Mouse (Mus musculus) spleen, postnatal 10 days (tissue): ENCODE results near the gene Nudt4.

ENCODE experiments used
- DNase-seq, 2 experiments: peaks; one replicate each; pipeline ENCODE4 v3.0.0; 2021 to 2022; ENCODE audit warnings: low spot score in 2 of 2

Nudt4 gene

DNA sequence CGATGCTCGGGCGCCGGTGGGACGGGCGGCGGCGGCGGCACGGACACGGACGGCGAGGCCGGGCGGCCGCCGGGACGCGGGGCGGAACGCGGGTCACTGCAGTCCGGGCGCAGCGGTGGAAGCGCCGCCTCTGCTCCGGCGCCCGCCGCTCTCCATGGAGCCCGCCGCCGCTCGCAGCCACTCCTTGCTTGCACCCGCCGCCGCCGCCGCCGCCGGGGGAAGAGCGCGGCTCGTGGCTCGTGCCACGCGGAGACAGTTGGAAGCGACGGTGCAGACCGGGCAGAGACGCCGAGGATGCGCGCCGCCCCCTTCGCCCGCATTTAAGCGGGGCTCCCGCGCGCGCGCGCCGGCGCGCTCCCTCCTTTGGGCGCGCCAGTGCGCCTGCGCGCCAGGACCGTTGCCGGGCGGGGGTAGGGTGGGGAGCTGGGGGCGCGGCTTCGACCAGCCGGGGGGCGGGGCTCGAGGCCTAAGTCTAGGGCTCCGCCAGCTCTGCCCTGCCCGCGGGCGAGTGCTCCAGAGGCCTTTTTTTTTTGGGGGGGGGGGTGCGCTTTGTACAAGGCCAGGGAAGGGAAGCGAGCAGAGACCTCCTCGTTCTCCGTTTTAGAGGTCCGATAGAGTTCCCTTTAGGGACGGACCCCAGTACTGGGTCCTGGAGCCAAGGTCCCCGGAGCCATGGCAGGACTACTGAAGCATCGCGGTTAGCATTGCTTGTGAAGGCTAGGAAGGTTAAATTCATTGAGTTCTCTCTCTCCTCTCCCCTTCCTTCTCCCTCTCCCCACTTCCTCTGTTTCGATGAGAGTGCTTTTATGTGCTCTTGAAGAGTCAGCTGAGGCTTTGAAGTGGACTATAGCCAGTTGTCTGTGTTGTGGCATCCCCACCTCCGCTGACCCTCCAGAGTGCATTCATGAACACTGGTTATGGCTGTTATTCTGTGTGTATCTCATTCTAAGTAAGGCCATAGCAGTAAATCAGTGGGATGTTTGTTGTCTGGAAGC, at the start of gene Nudt4:
Nudt4 (minus strand) TSS at position 296 of the 995 bp plus-strand sequence.
- DNase-seq = peak; percentile 82 to 95

DNA sequence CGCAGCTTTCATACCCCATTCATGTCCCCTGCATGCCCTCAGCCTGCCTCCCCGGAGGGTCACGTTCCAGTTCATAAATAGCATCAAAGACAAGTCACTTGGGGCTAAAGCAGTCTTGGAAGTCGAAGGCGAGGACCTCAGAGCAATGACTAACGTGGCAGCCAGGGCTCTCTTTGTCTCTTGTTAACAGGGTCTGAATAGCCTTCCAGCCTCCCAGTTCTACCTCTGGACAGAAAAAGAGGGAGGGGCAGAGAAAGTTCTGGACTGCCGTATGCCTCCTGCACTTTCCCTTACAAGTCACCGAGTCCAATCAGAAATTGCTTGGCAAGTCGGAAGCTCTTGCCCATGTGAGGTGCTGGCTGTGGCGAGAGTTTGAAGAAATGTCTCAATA, 47.4 kb upstream of the Nudt4 start:
- DNase-seq = no peak

DNA sequence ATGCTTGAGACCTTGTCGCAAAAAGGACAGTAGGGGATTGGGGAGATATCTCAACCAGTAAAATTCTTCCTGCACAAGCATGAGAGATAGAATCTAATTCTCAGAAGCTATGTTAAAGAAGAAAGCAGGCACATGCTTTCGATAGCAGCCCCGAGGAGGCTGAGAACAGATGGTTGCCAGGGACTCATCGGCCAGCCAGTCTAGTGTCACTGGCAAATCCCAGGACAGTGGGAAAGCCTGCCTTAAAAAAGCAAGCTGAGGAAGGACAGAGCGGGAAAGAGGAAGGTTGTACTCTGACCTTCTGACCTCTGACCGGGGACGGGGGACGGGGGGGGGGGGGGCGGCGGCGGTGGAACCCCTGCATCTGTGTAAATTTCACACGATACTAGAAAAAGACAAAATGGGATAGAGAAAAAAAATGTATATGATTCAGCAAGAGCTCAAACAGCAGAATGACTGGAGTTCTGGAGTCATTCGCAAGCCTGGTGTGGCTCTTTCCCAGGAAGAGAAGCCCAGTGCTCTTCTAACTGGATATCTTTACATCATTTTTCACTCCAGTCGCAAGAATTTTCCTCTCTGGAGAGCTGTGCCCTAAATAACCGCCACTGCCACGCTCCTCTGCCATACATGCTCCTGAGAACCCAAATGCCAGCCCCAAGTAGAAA, 46.9 kb upstream of the Nudt4 start:
- DNase-seq = no peak

DNA sequence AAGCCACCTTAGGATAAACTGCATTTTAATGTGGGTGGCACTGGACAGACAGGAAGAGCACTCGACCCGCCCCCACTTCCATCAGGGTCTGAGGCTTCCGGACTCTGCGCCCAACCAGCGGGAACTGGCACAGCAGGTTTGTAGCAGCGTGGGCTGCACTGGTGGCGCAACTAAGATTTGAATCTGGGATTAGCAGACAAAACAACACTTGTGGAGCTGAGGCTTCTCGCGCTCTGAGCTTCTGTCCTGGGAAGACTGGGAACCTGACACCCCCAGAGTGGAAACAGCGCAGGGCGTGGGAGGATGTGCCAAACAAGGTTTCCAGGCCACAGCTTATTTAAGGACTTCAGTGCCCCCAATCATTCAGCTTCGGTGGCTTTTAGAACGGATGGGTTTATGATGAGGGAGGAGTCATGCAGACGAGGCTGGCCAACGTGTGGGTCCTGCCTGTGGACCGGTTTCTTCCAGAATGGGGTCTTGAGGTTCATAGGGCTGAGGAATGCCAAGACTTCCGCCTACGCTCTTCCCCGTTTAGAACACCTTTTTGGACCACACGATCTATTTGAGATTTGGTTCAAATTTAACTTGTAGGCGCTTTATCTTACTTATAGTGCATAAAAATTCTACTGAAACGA, 41.1 kb upstream of the Nudt4 start:
- DNase-seq = no peak

DNA sequence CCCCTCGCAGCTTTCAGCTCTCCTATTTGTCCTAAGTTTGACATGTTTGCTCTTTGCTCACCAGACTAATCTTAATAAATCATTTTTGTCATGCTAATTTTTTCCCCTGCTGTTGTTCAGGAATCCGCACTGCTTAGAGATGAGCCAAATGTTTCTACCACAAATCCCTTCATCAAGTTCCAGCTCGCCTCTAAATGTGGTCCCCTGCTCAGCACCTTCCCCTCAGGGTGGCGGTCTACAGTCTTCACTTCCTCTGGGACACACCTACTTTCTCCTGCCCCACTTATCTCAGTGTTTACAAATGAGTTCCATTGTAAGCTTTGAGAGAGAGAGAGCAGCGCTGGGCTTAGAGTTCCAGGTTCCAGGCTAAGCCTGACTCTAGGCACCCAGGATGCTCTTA, 36.6 kb upstream of the Nudt4 start:
- no peak for DNase-seq

DNA sequence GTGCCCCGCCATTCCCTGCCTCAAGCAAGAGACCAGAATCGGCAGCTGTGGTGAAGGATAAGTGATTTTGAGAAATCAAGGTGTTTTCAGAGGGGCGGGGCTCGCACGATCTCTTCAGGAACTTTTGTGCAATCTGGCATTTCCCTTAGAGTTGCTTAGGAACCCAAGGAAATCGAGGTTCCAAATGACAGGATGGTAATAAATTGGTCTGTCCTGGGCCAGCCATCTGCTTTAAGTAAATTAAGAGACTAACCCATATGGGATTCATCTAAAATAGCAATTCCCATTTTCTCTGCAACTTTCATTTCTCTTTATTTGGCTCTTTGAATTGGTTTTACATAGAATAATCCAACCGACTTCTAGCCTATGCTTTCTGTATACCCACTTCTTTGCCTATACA, 35.8 kb upstream of the Nudt4 start:
- no peak for DNase-seq

DNA sequence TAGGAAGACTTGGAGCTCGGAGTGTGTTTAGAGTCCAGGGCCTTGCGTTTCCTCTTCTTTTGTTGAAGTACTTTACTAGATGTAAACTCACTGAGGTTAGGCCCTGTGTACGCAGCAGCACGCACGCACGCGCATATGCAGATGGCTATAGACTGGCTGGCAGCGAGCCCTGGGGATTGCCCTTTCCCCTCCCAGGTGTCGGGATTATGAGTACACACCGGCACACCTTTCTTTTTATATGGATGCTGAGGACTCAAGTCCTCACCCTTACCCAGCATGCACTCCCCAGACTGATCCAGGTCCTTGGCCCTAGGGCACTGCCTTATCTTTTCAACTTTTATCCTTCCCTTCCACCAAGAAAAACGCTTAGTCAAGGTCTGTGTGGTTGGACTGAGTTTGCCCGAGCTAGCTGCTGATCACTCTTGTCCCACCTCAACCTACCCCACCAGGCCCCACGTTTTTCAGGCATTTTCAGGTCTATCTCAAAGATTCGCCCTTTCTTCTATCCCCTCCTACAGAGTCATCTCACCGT, 34.2 kb upstream of the Nudt4 start:
- no peak for DNase-seq

DNA sequence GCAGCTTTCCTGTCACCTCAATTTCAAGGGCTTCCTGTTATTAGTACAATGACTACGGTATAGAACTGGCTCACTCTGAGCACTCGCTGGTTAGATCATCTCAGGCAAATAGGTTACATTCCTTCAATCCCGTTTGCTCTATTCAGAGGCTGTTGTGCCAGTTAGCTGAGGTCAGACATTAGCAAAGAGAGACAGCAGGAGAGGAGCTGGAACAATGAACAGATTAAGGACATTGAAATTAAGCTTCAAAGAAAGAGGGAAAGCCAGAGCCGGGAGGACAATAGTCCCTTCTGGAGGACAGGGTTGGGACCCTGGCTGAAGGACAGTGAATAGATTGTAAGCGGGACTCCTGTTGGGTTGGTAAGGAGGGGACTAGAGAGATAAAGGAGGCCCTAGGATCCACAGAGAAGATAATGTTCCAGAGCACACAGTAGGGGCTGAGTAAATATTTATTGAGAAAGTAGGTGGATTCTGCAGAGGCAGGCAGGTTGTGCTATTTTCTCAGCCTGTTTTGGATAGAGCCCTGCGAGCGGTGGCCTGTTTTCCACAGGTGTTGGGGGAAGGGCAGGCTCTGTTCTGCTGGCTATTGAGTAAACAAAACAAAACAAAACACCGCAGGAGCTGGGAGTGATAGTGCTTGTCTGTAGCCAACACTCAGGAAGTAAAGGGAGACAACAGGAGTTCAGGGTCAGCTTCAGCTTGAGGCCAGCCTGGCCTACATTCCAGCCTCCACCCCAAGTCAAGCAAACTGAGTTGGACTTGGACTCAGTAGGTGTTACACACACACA, 32.1 kb upstream of the Nudt4 start:
- DNase-seq = no peak

DNA sequence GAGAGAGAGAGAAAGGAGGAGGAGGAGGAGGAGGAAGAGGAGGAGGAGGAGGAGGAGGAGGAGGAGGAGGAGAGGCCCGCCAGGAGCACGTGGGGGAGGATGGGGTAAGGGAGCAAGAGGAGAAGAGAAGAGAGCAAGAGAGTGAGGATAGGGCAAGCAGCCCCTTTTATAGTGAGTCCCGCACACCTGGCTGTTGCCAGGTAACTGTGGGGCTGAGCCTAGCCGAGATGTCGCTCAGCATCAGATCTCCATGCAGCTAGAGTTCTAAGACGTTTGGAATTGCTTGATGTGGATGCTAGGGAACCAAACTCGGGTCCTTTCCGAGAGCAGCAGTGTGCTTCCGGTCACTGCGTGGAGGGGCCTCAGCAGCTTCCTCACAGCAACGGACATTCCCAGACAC, 30.5 kb upstream of the Nudt4 start:
- DNase-seq = no peak

DNA sequence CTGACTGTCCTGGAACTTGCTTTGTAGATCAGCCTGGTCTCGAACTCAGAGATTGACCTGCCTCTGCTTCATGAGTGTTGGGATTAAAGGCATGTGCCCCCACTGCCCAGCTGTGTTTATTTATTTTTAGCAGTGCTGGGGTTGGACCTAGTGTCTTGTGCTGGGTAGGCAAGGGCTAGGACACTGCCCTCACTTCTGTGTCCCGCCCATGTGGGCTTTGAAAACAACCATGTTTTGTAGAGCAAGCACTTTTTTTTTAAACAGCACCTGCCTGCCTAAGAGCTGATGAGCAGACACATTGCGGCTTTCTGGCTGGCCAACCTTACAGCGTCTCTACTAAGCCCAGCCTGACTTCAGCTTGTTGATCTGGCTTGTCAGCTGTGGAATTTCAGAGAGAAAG, 27.3 kb upstream of the Nudt4 start:
- no peak for DNase-seq

DNA sequence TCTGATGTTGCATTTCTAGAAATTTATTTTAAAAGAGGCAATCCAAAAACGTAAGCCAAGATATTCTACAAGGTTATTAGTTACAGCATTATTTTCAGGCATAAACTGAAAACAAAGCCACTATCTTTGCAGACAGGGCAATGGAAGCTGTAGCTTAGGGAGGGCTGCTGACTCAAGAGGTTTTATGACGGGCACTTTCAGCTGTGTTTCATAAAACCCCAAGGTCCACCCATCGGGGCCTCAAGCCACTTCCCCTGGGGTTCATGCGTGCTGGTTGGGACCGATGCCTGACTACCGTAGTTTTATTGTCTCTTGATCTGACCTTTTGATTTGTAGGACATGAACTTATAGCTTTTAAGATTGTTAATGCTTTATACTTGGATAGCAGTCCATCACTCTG, 26.2 kb upstream of the Nudt4 start:
- no peak for DNase-seq

DNA sequence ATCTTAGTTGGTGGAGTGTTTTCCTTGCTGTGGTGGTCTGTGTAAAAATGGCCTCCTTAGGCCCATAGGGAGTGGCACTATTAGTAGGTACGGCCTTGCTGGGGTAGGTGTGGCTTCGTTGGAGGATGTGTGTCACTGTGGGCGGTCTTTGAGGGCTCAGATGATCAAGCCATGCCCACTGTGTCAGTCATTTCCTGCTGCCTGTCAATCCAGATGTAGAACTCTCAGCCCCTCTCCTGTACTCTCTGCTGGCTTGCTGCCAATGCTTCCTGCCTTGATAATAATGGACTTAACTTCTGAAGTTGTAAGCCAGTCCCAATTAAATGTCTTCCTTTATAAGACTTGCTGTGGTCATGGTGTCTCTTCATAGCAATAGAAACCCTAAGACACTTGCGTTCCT, 25.2 kb upstream of the Nudt4 start:
- DNase-seq = no peak

DNA sequence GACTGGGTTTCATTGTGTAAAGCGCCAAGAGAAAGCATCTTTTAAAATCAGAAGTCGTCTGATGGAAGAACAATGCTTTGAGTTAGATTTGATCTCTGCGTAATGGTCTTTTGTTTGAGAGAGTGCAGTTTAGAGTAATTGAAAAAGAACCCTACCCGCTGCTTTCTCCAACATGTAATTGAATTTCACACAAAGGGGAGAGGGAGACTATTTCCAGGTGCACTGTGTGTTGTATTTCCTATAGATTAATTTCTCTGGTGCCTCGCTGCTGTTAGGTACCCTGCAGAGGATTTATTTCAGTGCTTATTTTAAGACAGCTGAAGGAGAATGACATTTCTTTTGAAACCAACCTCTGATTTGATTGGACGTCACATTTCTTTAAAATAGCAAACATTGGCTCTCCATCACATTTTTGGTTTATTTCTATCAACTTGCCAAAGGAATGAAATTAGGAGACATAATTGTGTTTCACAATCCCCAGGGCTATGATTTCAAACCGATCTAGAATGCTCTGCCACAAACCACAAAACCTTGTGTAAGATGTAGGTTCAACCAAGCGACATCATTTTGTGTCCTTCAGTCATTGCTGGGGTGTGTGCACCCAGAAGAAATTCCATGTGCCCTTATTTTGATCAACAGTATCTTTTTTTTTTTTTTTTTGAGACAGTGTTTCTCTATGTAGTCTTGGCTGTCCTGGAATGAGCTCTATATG, 23.7 kb upstream of the Nudt4 start:
- no peak for DNase-seq

DNA sequence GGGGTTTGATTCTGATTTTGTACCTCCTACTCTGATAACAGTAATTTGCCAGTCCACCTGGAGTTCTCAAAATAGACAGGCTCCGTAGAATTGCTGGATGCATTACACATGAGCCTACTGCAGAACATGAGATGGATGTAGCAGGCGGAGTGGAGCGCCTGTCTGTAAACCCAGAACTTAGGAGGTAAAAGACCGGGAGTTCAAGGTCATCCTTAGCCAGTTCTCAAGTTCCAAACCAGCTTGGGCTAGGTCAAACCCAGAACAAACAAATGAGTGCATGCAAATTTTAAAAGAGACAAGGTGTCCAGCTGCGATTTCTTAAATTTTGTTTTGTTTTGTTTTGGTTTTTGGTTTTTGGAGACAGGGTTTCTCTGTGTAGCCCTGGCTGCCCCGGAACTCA, 21.6 kb upstream of the Nudt4 start:
- no peak for DNase-seq

DNA sequence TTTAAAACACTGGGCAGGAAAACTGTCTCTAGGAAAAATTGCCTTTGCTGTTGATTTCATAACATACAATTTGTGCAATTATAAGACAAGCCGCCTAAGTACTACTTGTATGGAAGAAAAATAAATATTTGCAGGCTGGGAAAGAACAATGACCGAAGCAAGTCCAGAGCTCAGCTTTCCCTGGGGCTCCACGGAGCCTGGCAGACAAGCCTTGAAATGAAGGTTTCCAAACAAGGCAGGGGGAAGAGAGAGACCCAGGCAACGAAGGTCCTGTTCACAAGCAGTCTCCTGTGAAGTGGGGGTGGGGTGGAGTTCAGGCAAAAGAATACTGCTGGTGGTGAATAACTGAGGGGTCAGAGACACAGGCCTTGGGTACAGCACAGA, 13.6 kb upstream of the Nudt4 start:
- no peak for DNase-seq

DNA sequence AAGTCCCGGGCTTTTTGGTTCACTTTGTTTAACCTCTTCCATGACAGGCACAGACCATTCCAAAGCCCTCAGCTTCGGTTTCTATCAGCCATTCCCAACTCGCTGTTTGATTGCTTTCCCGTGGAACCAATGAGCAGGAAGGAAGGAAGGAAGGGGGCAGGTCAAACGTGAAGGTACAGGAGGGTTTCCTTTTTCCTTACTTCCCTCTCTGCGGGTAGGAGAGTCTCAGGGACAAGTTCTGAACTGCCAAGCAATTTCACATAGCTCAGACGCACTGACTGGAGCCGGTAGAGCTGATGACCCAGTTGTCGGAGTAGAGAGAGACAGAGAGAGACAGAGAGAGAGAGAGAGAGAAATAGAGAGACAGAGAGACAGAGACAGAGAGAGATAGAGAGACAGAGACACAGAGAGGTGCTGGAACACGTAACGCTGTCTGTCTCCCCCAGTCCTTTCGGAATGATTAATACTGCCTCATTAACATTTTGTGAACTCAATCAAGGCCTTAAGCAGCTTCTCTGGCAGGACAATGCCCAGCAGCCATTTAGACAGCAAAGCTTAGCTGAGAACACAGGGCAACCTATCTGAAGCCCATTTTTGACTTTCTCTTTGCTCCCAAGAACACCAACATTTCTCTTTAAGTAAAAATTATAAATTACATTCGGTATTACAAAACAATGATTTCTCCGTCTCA, 13.1 kb upstream of the Nudt4 start:
- DNase-seq = no peak

DNA sequence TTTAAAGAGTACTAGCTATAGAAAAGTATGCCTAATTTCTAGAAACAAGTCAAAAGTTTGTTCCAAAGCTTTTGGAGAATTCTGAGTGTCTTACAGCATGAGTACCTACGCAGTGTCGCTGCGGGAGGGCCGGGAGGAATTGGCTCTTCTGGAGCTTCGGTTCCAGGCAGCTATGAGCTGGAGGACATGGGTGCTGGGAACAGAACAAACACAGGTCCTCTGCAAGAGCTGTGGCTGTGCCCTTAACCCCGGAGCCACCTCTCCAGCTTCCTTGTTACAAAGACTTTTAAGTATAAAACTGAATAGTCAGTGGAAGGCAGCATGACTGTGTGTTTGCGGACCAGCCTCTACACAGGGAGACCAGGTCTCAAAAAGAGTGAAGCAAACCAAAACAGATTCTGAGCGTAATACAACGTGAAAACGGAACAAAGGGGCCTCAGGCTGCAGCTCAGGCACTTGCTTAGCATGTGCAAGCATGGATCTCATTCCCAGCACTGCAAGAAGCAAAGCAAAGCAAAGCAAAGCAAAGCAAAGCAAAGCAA, 12.0 kb upstream of the Nudt4 start:
- no peak for DNase-seq

DNA sequence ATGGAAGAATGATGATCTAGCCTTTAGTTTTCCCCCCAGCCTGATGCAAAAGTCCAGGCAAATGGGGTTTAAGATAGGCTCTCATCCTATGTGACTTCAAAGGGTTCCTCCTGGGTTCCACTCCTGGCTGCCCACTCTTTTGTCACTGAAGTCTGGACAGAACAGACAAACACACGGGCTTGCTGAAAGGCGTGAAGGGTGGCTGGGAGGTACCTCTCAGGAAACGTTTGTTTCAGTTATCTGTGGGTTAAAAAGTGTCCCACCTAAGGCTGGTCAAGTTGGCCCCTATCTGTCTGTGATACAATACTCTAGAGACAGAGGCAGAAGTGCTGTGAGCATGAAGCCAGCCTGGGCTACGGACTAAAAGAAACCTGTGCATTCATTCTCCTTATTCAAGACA, 11.0 kb upstream of the Nudt4 start:
- no peak for DNase-seq

DNA sequence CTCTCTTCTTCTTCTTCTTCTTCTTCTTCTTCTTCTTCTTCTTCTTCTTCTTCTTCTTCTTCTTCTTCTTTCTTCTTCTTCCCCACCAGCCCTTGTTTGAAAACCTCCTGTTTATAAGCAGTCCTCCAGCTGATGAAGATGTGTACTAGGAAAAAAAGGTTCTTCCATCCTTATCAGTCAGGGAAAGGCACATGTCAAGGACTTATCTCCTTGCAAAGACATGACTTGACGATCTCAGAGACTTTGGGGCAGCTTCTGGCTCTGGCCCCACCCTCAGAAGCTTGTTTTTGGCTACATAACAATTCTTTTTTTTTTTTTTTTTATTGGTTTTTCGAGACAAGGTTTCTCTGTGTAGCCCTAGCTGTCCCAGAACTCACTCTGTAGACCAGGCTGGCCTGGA, 5.5 kb upstream of the Nudt4 start:
- peak in 1 of 2 experiments; percentile 53 for DNase-seq

DNA sequence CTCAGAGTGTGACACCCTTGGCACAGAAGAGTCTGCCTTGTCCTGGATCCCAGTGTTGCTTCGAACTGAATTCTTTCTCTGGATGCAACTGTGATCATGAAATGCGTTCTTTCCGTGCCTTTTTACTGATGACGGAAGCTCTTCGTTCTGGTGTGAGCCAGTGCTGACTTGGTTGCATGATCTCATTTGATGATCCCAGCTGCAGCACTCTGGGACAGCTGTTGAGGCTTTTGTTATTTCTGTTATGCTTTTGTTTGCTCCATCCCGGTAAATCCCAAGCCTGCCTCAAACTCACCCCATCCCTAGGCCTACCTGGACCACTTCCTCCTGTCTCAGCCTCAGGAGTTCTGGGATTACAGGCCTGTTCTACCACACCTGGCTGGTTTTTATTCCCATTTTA, 4.1 kb upstream of the Nudt4 start:
- DNase-seq = no peak
